ENCODE assay signal across 9 mouse cellular contexts in the genomic region with DNA sequence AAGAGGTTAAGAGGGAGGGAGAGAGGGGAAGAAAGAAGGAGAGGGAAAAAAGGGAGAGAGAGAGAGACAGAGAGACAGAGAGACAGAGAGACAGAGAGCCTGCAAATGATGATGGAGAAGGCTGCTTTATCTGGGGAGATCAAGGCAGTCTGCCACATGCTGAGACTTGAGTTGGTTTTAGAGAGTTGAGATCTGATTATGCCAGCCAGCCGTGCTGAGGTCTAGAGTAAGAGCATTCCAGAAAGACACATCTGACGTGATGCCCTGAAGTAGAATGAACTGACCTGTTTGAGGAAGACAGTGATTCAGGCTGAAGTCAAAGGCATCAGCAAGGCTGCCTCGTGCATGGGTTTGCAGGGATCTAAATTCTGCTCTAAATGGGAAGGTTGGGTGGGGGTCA.
DNase-seq lines count a peak whose midpoint lies in the region.
"Had no signal": no experiment of that assay in that cellular context is flagged by ENCODE, and none has a peak within 500 bp of the region (broad histone marks: within the 10 kb centered on the region; RNA-seq: fewer than 3 reads in every experiment).

No protein-coding gene starts in this region.

- peak; percentile 53 for DNase-seq in urinary bladder, postnatal 14 days (ENCODE audit: low spot score)
- DNase-seq in urinary bladder, postnatal 4 days (ENCODE audit: low spot score in 2 of 2): no peak
- DNase-seq: adrenal gland, postnatal 10 days; adrenal gland, postnatal 25 days; B cell, adult 2 months; cerebellum, adult 11 months; cerebellum, adult 11-12 months; cerebellum, adult 18-20 months; cerebellum, adult 2 months had no signal
